ENCODE assay signal across 8 mouse cellular contexts in genomic region chr11:22991218-22991835, GRCm38 (mm10). TPM values are rescaled to one million over a fixed set of nuclear protein-coding genes. Genes with fewer than 3 reads are reported as not detected.
DNase-seq lines count a peak whose midpoint lies in the region; ATAC-seq and TF ChIP-seq lines count a peak whose summit lies in the region.

No protein-coding gene starts in this region.

- peak overlapping the region; percentile 97 for H3K9ac ChIP-seq in heart, embryonic 11.5 days (ENCODE audit: low read depth, low read length)
- peak overlapping the region; percentile 94 for H3K9ac ChIP-seq in forebrain, embryonic 14.5 days (ENCODE audit: low read length)
- peak overlapping the region; percentile 85 for H3K9ac ChIP-seq in liver, embryonic 16.5 days (ENCODE audit: low read depth, low read length)

- peaks cover 12% of the 10 kb centered on the region for H3K4me1 ChIP-seq in heart, embryonic 11.5 days (ENCODE audit: control insufficient read depth, insufficient read depth, low read length)
- peaks cover 29% of the 10 kb centered on the region for H3K4me1 ChIP-seq in E14TG2a.4 (replicated peaks; ENCODE audit: low read depth, low read length)
- H3K4me1 ChIP-seq in forebrain, embryonic 14.5 days (ENCODE audit: control insufficient read depth, insufficient read depth, low read length), result peaks cover 11% of the 10 kb centered on the region
- peaks cover 11% of the 10 kb centered on the region for H3K4me1 ChIP-seq in liver, embryonic 16.5 days (ENCODE audit: control insufficient read depth, low read depth, low read length)

- H3K4me3 ChIP-seq in heart, embryonic 11.5 days (ENCODE audit: low read depth, low read length), result peak overlapping the region; percentile 98
- peak overlapping the region; percentile 95 for H3K4me3 ChIP-seq in E14TG2a.4 (replicated peaks; ENCODE audit: low read length)
- peak overlapping the region; percentile 83 for H3K4me3 ChIP-seq in forebrain, embryonic 14.5 days (ENCODE audit: low read depth, low read length)
- H3K4me3 ChIP-seq in liver, embryonic 16.5 days (ENCODE audit: low read depth, low read length), result peak overlapping the region; percentile 95

- ATAC-seq in heart, embryonic 11.5 days (replicated peaks; ENCODE audit: insufficient number of reproducible peaks, low FRiP score, low TSS enrichment), result no peak
- no peak for ATAC-seq in forebrain, embryonic 14.5 days
- ATAC-seq in liver, embryonic 16.5 days (ENCODE audit: low read depth), result no peak
- ATAC-seq in activated CD4-positive, CD25-positive, alpha-beta regulatory T cell, adult 4 months, result no peak

- no peaks in the 10 kb centered on the region for H3K27me3 ChIP-seq in heart, embryonic 11.5 days (ENCODE audit: control insufficient read depth, insufficient read depth, low read length)
- no peaks in the 10 kb centered on the region for H3K27me3 ChIP-seq in E14TG2a.4 (ENCODE audit: insufficient read depth, low read length)
- no peaks in the 10 kb centered on the region for H3K27me3 ChIP-seq in forebrain, embryonic 14.5 days (replicated peaks; ENCODE audit: control insufficient read depth, insufficient read depth, low read length)
- H3K27me3 ChIP-seq in liver, embryonic 16.5 days (ENCODE audit: control insufficient read depth, insufficient read depth, low read depth, low read length), result no peaks in the 10 kb centered on the region

- H3K4me2 ChIP-seq in heart, embryonic 11.5 days, result peak overlapping the region; percentile 92
- H3K4me2 ChIP-seq in forebrain, embryonic 14.5 days (ENCODE audit: low read length), result peak overlapping the region; percentile 98
- peak overlapping the region; percentile 84 for H3K4me2 ChIP-seq in liver, embryonic 16.5 days (ENCODE audit: low read depth, low read length)

- DNase-seq in heart, adult 18-20 months, result no peak
- DNase-seq in forebrain, embryonic 14.5 days (ENCODE audit: low spot score), result no peak
- DNase-seq in yolk sac, embryonic 10.5 days (ENCODE audit: low spot score), result no peak
- DNase-seq in gastrocnemius, postnatal 4 days (ENCODE audit: low spot score in 2 of 2), result no peak

- TF ChIP-seq CTCF in E14TG2a.4 (conservative IDR thresholded peaks at IDR 0.05; ENCODE audit: low read length), result no peak

- H3K36me3 ChIP-seq in heart, embryonic 11.5 days (ENCODE audit: control insufficient read depth, insufficient read depth, low read length), result peaks cover 16% of the 10 kb centered on the region
- H3K36me3 ChIP-seq in E14TG2a.4 (ENCODE audit: insufficient read depth, low read length), result peaks cover 51% of the 10 kb centered on the region
- H3K36me3 ChIP-seq in forebrain, embryonic 14.5 days (ENCODE audit: control insufficient read depth, insufficient read depth, low read length), result peaks cover 27% of the 10 kb centered on the region
- peaks cover 20% of the 10 kb centered on the region for H3K36me3 ChIP-seq in liver, embryonic 16.5 days (ENCODE audit: control insufficient read depth, insufficient read depth)

- peak overlapping the region; percentile 94; the same call in 1 of the 2 replicates for H3K27ac ChIP-seq in heart, embryonic 11.5 days (ENCODE audit: low read depth, low read length)
- no peak overlapping the region for H3K27ac ChIP-seq in forebrain, embryonic 14.5 days (ENCODE audit: low read depth, low read length)
- peak overlapping the region; percentile 8; the same call in 1 of the 2 replicates for H3K27ac ChIP-seq in liver, embryonic 16.5 days (ENCODE audit: low read length)

- WGBS in heart, embryonic 11.5 days (ENCODE audit: insufficient replicate concordance), result 9% methylated on average over 14 of the region's 14 CpGs
- WGBS in forebrain, embryonic 14.5 days, result 11% methylated on average over 14 of the region's 14 CpGs
- 6% methylated on average over 14 of the region's 14 CpGs for WGBS in liver, embryonic 16.5 days (ENCODE audit: insufficient replicate concordance)

- H3K9me3 ChIP-seq in heart, embryonic 11.5 days (replicated peaks; ENCODE audit: control insufficient read depth, low read length), result no peaks in the 10 kb centered on the region
- H3K9me3 ChIP-seq in E14TG2a.4 (ENCODE audit: low read length), result no peaks in the 10 kb centered on the region
- H3K9me3 ChIP-seq in forebrain, embryonic 14.5 days (replicated peaks; ENCODE audit: control insufficient read depth, low read length), result no peaks in the 10 kb centered on the region
- no peaks in the 10 kb centered on the region for H3K9me3 ChIP-seq in liver, embryonic 16.5 days (replicated peaks; ENCODE audit: control insufficient read depth, low read length)

RNA-seq across cellular contexts. Expression of gene Cct4, which starts 1.0 kb away (rescaled TPM):
- 275 and 277 TPM in 2 replicates for polyA plus RNA-seq in heart, embryonic 11.5 days (2014; fragmentation: Nextera tagmentation; extraction: Ambion mirVana)
- total RNA-seq in heart, adult 18-20 months (2021), result 100 to 1,000 TPM; 136 to 137 TPM
- polyA plus RNA-seq in forebrain, embryonic 14.5 days (2014; fragmentation: Nextera tagmentation; extraction: Ambion mirVana), result 378 and 395 TPM in 2 replicates
- polyA plus RNA-seq in liver, embryonic 16.5 days (2015; fragmentation: Nextera tagmentation; extraction: Ambion mirVana), result 103 and 111 TPM in 2 replicates
- 100 to 1,000 TPM; 146 to 158 TPM for total RNA-seq in gastrocnemius, postnatal 4 days (2021)
- polyA plus RNA-seq in activated CD4-positive, CD25-positive, alpha-beta regulatory T cell, adult 4 months (2017; shearing (Covaris generic)), result 100 to 1,000 TPM; 227 to 238 TPM

RNA-seq across cellular contexts. Expression of gene Commd1, which starts 9.1 kb away (rescaled TPM):
- polyA plus RNA-seq in heart, embryonic 11.5 days (2014; fragmentation: Nextera tagmentation; extraction: Ambion mirVana), result 327 and 355 TPM in 2 replicates
- 100 to 1,000 TPM; 154 to 162 TPM for total RNA-seq in heart, adult 18-20 months (2021)
- 285 and 304 TPM in 2 replicates for polyA plus RNA-seq in forebrain, embryonic 14.5 days (2014; fragmentation: Nextera tagmentation; extraction: Ambion mirVana)
- 165 and 171 TPM in 2 replicates for polyA plus RNA-seq in liver, embryonic 16.5 days (2015; fragmentation: Nextera tagmentation; extraction: Ambion mirVana)
- 100 to 1,000 TPM; 139 to 159 TPM for total RNA-seq in gastrocnemius, postnatal 4 days (2021)
- 100 to 1,000 TPM in 1 of 2 experiments, 10 to 100 TPM in 1; 95.9 to 117 TPM for polyA plus RNA-seq in activated CD4-positive, CD25-positive, alpha-beta regulatory T cell, adult 4 months (2017; shearing (Covaris generic))

RNA-seq across cellular contexts. Expression of gene Gm28048, which starts 9.4 kb away (rescaled TPM):
- 8.2 and 11.5 TPM in 2 replicates for polyA plus RNA-seq in heart, embryonic 11.5 days (2014; fragmentation: Nextera tagmentation; extraction: Ambion mirVana)
- 1 to 10 TPM; 4.7 to 5.3 TPM for total RNA-seq in heart, adult 18-20 months (2021)
- polyA plus RNA-seq in forebrain, embryonic 14.5 days (2014; fragmentation: Nextera tagmentation; extraction: Ambion mirVana), result 4.0 and 4.3 TPM in 2 replicates
- 6.4 and 8.8 TPM in 2 replicates for polyA plus RNA-seq in liver, embryonic 16.5 days (2015; fragmentation: Nextera tagmentation; extraction: Ambion mirVana)
- 1 to 10 TPM; 5.5 to 6.5 TPM for total RNA-seq in gastrocnemius, postnatal 4 days (2021)
- 10 to 100 TPM; 32.8 to 42.2 TPM for polyA plus RNA-seq in activated CD4-positive, CD25-positive, alpha-beta regulatory T cell, adult 4 months (2017; shearing (Covaris generic))

RNA-seq across cellular contexts. Expression of gene Fam161a, which starts 16.0 kb away (rescaled TPM):
- polyA plus RNA-seq in heart, embryonic 11.5 days (2014; fragmentation: Nextera tagmentation; extraction: Ambion mirVana), result 1.3 and 1.9 TPM in 2 replicates
- 1 to 10 TPM; 1.3 to 2.6 TPM for total RNA-seq in heart, adult 18-20 months (2021)
- 3.2 and 4.1 TPM in 2 replicates for polyA plus RNA-seq in forebrain, embryonic 14.5 days (2014; fragmentation: Nextera tagmentation; extraction: Ambion mirVana)
- polyA plus RNA-seq in liver, embryonic 16.5 days (2015; fragmentation: Nextera tagmentation; extraction: Ambion mirVana), result 0.81 and 1.4 TPM in 2 replicates
- 1 to 10 TPM; 3.1 to 4.0 TPM for total RNA-seq in gastrocnemius, postnatal 4 days (2021)
- polyA plus RNA-seq in activated CD4-positive, CD25-positive, alpha-beta regulatory T cell, adult 4 months (2017; shearing (Covaris generic)), result 1 to 10 TPM; 2.0 to 2.7 TPM

RNA-seq across cellular contexts. Expression of gene Zrsr1, which starts 19.5 kb away (rescaled TPM):
- polyA plus RNA-seq in heart, embryonic 11.5 days (2014; fragmentation: Nextera tagmentation; extraction: Ambion mirVana), result 2.2 and 3.1 TPM in 2 replicates
- total RNA-seq in heart, adult 18-20 months (2021), result 10 to 100 TPM; 18.5 to 19.3 TPM
- polyA plus RNA-seq in forebrain, embryonic 14.5 days (2014; fragmentation: Nextera tagmentation; extraction: Ambion mirVana), result 4.7 and 5.6 TPM in 2 replicates
- polyA plus RNA-seq in liver, embryonic 16.5 days (2015; fragmentation: Nextera tagmentation; extraction: Ambion mirVana), result 3.1 and 3.8 TPM in 2 replicates
- 10 to 100 TPM in 1 of 2 experiments, 1 to 10 TPM in 1; 9.2 to 11.4 TPM for total RNA-seq in gastrocnemius, postnatal 4 days (2021)
- 1 to 10 TPM; 5.6 to 7.2 TPM for polyA plus RNA-seq in activated CD4-positive, CD25-positive, alpha-beta regulatory T cell, adult 4 months (2017; shearing (Covaris generic))
